Mouse (Mus musculus): ENCODE measurements around the gene Plvap.
A peak's percentile ranks its signal among the peaks of the same experiment; 100 is the strongest.

The Plvap gene

DNA sequence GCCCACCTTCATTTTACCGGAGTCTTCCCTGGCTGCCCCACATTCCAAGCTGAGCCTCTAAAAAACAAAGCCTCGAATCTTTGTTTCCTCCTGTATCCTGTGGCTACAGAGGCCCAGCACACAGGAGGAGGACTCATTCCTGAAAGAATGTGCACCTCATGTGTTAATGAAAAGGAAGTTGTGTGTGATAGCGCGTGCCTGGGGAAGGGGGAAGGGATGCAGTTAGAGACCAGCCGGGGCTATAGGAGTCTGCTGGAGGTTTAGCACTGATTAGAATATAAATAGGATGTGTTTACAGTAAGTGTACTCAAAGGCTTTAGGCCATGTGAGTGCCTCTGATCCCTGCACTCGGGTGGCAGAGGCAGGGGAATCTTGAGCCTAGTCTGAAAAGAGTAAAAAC, 14.7 kb upstream of the Plvap start:
- no peak for DNase-seq (ENCODE audit: low spot score in 2 of 2)

DNA sequence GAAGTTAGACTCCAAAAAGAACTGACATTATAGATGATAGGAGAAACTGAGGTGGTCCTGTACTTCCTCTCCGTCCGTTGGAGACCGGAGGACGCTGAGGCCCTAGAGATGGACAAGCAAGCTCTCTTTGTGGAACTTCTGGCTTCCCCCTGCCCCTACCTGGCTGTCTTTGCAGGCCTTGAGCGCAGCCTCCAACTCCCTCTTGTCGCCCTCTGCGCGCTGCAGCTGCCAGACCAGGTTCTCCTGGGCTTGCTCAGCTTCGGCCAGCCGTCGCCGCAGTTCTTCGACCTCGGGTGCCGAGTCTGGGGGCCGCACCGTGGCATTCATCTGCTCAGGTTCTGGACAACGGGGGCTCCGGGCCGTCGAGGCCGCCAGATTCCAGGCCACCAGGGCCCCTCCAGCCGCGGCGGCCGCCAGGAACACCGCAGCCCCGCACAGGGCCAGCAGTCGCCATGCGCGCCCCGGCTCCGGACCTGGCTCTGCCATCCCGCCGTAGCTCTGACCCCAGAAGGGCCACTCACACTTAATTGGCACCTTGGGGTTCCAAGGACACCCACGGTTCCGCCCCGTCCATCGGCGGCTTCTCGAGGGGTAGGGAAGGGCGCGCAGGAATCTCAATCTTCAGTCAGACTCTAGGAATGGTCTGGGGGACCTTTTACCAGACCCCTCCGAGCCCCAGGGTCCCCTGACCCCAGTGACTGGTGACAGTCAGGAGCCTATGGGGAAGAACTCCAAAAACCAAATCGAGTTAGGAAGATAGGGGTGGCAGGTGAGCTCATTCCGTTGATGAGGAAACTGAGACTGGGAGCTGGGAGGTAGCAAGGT, 13.9 kb upstream of the Plvap start, which contains the start of gene Ccdc194:
TSS of gene Ccdc194 (minus strand) at position 486 of the 825 bp plus-strand sequence.
- no peak for DNase-seq (ENCODE audit: low spot score in 2 of 2)

DNA sequence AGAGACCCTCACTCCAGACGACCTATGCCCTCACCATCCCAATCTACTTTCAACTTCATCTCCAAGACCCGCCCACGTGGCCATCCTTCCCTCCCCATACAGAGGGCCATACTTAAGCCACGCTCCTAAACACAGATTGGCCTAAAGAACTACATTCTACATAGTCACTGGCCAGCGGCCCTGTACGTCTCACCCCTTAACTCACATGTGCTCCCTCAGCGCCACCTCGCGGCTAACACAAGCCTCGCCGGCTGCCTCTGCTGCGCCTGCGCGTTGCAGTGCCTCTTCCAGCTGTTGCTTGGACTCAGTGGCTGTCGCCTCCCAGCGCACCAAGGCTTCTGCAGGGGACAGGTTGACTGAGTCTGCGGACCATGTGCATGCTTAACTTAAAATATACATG, 10.1 kb upstream of the Plvap start:
- peak; percentile 89 to 93 for DNase-seq (ENCODE audit: low spot score in 2 of 2)

DNA sequence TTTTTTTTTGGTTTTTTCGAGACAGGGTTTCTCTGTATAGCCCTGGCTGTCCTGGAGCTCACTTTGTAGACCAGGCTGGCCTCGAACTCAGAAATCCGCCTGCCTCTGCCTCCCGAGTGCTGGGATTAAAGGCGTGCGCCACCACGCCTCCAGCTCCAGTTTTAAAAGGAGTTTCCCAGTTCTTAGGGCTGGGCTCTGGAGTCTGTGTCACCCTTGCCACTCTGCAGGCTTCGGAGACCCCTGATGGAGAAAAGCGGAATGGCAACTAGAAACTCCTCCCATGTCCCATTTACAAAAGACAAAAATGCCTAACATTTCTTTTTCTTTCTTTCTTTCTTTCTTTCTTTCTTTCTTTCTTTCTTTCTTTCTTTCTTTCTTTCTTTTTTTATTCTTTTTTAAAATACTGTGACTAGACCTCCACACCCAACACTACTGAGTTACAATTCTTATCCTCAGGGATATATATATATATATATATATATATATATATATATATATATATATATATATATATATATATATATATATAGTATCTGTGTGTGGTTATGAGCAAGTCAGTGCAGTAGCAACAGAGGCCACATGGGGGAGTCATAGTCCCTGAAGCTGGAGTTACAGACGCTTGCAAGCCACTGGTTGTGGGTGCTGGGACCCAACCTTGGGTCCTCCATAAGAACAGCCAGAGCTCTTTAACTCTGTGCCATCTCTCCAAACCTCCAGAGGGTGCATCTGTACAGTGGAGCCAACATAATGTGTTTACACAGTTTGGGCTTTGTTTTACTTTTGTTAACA, 7.7 kb upstream of the Plvap start:
- DNase-seq (ENCODE audit: low spot score in 2 of 2) = peak in 1 of 2 experiments; percentile 67

DNA sequence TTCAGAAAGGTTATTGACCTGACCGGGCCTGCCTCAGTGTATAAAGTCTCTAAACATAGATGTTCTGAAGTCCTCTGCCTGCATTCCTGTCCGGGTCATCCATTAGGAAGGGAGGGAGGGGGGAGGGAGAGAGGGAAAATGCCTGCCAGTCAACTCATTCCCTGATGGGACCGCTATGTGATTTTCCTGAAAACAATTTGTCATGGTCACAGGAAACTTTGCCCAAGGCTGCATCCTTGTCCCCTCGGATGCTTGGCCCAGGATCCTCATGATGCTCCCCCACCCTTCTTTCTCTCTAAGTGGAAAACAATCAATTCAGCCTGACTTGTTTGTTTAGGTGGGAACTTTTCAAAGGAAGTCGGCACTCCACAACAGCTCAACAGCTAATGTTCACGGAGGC, 5.2 kb upstream of the Plvap start:
- DNase-seq (ENCODE audit: low spot score in 2 of 2) = no peak

DNA sequence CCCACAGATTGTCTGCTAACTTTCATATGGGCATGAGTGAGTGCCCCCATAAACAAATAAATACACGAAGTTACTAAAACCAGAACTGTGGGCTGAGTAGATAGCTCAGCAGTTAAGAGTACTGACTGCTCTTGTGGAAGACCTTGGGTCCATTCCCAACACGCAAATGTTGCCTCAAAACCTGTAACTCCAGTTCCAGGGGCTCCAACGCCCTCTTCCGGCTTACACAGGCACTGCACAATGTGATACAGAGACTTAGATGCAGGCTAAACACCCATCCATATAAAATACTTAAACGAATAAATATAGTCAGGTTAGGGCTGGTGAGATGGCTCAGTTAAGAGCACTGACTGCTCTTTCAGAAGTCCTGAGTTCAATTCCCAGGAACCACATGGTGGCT, 3.5 kb upstream of the Plvap start:
- DNase-seq (ENCODE audit: low spot score in 2 of 2) = no peak

DNA sequence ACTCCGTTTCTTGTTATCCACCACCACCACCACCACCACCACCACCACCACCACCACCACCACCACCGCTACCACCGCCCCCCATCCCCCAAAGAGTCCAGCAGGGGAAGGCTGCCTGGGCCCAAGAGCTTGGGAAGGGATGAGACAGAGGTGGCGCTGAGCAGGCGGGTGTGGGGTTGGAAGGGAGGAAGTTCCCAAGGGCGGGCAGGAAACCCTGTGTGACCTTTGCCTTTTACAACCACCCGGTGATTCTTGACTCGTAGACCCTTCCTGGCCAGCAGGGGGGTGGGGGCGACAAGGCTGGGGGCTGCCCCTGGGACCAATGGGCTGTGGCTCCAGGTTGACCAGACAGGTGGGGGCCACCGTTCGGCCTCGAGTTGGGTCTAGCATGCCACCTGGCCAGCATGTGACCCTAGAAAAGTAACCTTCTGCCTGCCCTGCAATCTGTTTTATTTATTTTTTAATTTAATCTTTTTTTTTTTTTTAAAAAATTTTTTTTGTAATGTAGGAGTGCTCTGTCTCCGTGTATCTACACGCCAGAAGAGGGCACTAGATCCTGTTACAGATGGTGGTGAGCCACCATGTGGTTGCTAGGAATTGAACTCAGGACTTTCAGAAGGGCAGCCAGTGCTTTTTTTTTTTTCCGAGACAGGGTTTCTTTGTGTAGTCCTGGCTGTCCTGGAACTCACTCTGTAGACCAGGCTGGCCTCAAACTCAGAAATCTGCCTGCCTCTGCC, 1.6 kb upstream of the Plvap start:
- no peak for DNase-seq (ENCODE audit: low spot score in 2 of 2)

DNA sequence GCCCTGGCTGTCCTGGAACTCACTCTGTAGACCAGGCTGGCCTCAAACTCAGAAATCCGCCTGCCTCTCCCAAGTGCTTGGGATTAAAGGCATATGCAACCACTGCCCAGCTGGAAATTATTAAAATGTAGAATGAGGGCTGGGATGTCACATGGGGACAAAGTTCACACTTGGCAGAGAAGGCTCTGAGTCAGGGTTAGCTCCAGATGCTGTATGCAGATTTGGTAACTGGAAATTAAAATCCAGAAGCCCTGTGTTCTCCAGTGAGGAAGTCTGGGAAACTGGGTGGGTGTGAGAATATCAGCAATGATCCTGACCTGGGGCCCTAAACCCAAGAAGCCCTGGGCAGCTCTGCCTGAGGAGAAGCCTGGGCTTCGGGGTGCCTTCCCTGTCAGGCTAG, 2.2 kb downstream of the Plvap start:
- no peak for DNase-seq (ENCODE audit: low spot score in 2 of 2)

DNA sequence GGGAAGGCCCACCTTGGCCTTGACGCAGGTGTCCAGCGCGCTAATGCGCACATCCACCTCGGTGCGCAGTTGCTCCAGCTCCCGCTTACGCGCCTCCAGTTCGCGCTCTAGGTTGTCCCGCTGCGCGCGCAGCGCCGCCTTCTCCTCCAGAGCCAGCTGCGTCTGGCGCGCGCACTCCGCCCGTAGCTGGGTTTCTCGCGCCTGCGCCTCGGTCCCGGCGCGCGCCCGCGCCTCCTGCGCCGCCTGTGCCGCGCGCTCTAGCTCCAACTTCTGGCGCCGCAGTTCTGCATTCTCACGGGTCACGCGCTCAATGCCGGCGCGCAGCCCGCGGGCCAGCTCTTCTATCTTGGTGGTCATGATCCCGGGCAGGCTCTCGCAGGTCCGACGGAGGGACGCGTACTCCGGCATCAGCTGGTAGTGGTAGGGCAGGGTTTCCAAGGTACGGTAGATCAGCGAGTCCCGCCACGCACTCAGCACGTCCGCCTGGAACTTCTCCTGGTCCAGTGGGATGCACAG, 3.9 kb downstream of the Plvap start:
- peak; percentile 92 for DNase-seq (ENCODE audit: low spot score in 2 of 2)

DNA sequence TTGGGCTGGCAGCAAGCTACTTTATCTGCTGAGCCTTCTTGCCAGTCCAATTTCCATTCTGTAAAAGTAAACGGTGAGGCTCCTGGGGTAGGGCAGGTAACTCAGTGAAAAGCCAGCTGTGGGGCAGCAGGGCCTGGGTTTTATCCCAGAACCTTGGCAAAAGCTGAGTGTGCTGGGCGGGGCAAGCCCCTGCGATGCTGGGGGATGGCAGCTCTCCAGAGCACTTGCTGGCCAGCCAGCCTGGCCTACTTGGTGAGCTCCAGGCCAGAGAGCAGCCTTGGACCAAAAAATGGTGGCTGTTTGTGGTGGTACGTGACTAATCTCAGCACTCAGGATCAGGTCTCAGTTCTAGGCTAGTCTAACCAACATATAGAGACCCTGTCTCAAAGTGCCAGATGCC, 5.6 kb downstream of the Plvap start:
- DNase-seq (ENCODE audit: low spot score in 2 of 2) = peak in 1 of 2 experiments; percentile 47

DNA sequence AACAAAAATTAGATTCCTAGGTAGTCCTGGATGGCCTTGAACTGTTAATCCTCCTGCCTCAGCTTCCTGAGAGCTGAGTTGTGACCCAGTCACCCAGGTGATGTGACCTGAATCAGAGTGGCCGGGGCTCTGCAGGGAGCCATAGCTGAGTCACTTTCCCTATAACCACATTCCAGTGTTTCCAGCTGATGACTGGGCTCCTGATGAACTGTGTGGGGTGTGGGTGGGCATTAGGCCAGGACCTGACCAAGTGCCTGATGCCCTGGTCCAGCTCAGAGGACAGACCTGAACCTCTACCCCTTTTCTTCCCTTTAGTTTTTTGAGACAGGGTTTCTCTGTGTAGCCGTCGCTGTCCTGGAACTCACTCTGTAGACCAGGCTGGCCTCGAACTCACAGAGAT, 6.2 kb downstream of the Plvap start:
- DNase-seq (ENCODE audit: low spot score in 2 of 2) = no peak

DNA sequence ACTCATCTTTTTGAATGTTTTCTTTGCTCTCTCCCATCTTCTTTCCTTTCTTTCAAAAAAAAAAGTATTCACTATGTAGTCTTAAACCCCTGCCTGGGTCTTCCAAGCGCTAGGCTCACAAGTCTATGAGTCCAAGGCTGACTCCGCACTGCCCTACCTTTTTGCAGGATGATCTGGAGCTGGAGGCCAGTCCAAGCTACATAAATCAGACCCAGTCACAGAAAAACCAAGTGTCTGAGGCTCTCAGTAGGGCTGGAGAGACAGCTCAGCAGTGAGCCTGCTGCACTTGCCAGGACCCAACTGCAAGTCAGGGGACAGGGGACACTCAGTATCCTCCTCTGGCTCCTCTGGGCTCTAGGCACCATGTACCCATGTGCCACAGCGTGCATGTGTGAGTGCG, 7.2 kb downstream of the Plvap start:
- no peak for DNase-seq (ENCODE audit: low spot score in 2 of 2)

DNA sequence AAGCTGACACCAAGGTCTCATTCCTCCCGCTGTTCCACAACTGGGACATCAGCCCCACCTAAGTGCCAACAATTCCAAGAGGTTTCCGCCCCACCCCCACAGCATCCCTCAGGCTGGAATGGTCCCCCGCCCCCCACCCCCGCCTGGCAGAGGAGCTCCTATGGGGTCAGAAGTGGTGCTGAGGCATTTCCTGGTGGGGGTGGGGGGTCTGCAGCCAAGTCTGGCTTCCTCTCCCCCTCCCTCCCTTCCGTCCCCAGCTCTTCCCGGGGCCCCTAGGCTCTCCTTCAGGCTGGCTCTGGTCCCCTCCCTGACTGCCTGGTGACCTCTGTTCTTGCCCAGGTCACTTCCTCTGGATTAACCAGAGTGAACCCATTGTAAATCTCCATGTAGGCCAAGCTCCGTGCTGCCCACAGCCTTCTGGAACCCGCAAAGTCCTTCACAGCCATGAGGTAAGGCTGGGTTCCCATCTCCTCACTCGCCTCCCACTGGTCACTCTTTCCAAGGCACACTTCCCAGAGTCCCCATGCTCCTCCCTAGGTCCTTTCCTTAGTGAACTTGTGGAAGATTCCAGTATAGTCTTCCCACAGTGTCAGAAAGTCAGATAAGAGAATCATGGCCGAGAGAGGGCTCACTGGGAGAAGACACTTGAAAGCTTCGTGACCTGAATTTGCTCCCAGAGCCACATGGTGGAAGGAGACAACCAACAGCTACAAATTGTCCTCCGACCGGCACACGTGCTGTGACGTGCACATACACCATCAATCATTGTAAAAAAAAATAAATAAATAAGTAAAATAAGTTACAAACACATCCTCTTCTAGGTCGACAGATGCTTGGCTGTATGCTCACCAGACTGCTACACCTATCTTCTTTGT, 12.5 kb downstream of the Plvap start:
- DNase-seq (ENCODE audit: low spot score in 2 of 2) = peak in 1 of 2 experiments; percentile 16

DNA sequence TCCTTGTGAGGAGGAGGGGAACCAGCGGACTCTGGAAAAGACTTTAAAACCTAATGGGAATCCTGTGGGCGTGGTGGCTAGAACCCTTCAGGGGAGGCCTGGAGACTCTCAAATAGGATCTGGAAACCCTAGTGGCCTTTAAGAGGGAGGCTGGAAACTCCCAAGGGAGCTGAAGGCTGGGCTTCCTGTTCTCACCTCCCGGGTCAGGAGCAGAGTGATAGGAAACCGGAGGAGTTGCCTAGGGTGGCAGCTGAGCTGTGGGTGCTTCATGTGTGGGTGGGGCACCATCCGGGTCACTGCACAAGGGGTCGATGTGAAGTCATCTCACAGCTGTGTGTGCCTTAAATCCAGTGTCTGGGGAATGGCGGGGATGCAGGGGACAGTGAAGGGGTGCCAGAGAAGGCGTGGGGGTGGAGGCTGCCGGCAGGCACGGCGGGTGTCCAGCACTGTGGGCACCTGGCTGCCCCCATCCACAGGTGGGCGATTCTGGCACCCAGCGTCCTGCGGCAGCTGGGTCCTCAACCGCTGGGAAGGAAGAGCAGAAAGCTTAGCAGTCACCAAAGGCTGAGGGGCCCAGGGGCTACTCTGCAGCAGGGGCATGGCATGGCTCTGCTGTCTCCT, 13.6 kb downstream of the Plvap start:
- DNase-seq (ENCODE audit: low spot score in 2 of 2) = peak in 1 of 2 experiments; percentile 23

DNA sequence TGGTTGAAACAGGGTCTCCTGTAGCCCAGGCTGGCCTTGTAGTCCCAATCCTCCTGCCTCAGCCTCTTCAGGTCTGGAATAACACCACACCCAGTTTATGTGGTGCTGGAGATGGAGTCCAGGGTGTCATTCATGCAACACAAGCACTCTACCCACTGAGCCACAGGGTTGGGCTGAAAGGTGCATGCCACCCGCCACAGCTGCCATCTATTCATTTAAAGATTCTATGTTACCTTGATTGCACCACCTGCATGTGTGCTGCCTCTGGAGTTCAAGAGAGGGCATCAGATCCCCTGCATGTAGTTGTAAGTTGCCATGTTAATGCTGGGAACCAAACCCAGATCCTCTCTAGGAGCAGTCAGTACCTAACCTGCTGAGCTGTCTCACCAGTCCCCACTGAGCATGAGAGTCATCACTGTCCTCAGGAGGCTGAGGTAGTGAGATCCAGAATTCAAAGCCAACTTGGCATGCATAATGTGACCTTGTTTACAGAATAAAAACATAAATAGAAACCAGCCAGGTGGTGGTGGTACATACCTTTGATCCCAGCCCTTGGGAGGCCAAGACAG, 14.4 kb downstream of the Plvap start:
- DNase-seq (ENCODE audit: low spot score in 2 of 2) = no peak

DNA sequence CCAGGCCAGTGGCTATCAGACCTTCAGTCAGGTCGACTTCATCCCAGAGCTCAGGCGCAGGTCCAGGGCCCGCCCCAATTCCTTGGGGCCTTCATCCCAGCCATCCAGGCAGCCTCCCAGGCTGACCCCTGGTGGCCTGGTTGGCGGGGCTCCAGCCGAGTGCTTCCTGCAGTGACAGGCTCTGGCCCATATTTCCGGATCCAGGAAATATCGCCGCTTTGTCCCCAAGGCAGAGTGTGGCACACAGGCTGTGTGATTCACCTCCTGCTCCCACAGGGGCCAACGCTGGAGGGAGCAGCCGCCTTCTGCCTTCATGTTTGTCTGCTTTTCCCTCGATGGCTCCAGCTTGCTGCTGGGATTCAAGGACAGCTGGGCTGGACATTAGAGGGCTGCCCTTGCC, 15.1 kb downstream of the Plvap start:
- DNase-seq (ENCODE audit: low spot score in 2 of 2) = peak in 1 of 2 experiments; percentile 74

DNA sequence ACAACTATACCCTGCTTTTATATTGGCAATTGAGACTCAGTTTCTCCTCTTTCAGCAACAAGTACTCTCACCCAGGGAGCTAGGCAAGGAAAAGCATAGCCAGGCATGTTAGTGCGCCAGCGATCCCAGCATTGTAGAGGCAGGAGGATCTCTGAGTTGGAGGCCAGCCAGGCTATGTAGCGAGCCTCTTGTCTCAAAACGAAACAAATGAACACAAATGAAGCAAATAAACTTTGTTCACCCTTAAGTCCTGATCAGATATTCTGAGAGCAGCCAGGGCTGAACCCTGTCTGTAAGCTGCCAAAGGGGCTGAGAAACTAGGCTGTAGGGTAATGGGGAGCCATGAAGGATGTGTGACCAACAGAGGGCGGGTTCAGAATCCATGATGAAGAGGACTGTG, 15.7 kb downstream of the Plvap start:
- peak in 1 of 2 experiments; percentile 24 for DNase-seq (ENCODE audit: low spot score in 2 of 2)

DNA sequence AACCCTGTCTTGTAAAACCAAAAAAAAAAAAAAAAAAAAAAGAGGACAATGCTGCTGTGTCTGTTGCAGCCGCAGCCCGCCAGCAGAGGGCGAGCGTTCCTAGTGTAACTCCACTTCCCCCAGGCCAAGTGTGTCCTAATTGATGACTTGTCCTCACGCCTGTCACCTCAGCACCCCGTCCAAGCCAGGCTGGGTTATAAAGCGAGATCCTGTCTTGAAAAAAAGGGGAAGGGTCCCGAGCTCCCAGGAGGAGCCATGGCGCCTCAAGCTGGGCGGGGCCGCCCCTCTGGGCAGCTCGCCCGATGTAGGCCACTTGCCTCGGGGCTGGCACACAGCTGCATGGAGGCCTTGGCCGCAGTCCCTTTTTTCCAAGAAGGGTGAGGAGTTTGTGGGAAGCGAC, 16.5 kb downstream of the Plvap start:
- peak; percentile 84 to 86 for DNase-seq (ENCODE audit: low spot score in 2 of 2)

DNA sequence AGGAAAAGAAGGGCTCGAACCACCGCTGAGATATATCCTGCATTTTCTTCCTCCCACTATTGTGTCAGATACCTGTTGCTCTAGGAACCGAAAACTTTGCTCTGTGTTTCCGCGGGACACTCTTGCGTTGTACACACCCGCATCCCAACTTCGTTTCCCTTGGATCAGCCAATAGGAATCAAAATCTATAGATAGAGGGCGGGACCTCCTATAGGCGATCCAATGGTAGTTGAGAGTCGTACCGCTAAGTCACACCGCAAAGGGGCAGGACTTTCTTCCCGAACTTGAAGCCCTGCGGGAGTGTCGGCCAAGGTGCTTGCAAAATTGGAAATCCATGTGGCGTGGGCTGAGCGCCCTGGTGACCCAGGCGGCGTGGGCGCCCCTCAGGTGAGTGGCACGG, 23.1 kb downstream of the Plvap start:
- peak; percentile 92 to 95 for DNase-seq (ENCODE audit: low spot score in 2 of 2)

Measured in right cerebral cortex, postnatal 10 days (tissue).